Mouse (Mus musculus) heart, embryonic 12.5 days (tissue): ENCODE measurements around the gene Tdrd12. TPM values are rescaled to one million over a fixed set of nuclear protein-coding genes. Genes with fewer than 3 reads are reported as not detected.
"Not testable (repeated sequence)": the region's sequence is repeated elsewhere in the genome, so short reads cannot be mapped to it uniquely, and the experiment has no call there.

Experiments used
- ATAC-seq: fragments of 200-750 bp; cut with Nextera tagmentation; 2 replicates; pipeline ENCODE4 v1.8.0; 2017; ENCODE audit warnings: moderate TSS enrichment, moderate library complexity; ENCODE audit not compliant: insufficient number of reproducible peaks, low FRiP score
- H3K27ac ChIP-seq: fragments of 300-500 bp; sonication (generic); 2 replicates; pipeline ENCODE4 v1.5.1; 2016; ENCODE audit warnings: mild to moderate bottlenecking, moderate library complexity; ENCODE audit not compliant: poor library complexity, severe bottlenecking
- H3K27me3 ChIP-seq: fragments of 300-500 bp; sonication (generic); replicated peaks from 2 replicates; pipeline ENCODE4 v1.6.1; 2016; ENCODE audit warnings: mild to moderate bottlenecking, moderate library complexity
- H3K36me3 ChIP-seq: fragments of 300-500 bp; sonication (generic); 2 replicates; pipeline ENCODE4 v1.6.1; 2016; ENCODE audit warnings: mild to moderate bottlenecking, moderate library complexity
- H3K4me1 ChIP-seq: fragments of 300-500 bp; sonication (generic); replicated peaks from 2 replicates; pipeline ENCODE4 v1.6.1; 2016; ENCODE audit warnings: mild to moderate bottlenecking
- H3K4me2 ChIP-seq: fragments of 300-500 bp; sonication (generic); 2 replicates; pipeline ENCODE4 v1.6.1; 2016; ENCODE audit warnings: mild to moderate bottlenecking, moderate library complexity
- H3K4me3 ChIP-seq: fragments of 300-500 bp; sonication (generic); 2 replicates; pipeline ENCODE4 v1.5.1; 2016; ENCODE audit warnings: mild to moderate bottlenecking
- H3K9ac ChIP-seq: fragments of 300-500 bp; sonication (generic); 2 replicates; pipeline ENCODE4 v1.6.1; 2016; ENCODE audit warnings: mild to moderate bottlenecking, moderate library complexity
- H3K9me3 ChIP-seq: fragments of 300-500 bp; sonication (generic); replicated peaks from 2 replicates; pipeline ENCODE4 v1.6.1; 2016; ENCODE audit warnings: mild to moderate bottlenecking, moderate library complexity
- WGBS: fragments of 180-500 bp; shearing (Covaris S2); methylation state at CpG from one replicate; pipeline ENCODE4 v1.1.7; 2016; 5-methylcytosine and 5-hydroxymethylcytosine counted together
- polyA plus RNA-seq: library from polyadenylated mRNA; unstranded; fragments of >200 nt; fragmentation: Nextera tagmentation; extraction: Ambion mirVana; gene quantifications from 2 replicates; pipeline ENCODE4 v1.2.1, GENCODE M21; 2016

Gene Tdrd12
- polyA plus RNA-seq, 1 experiment from 2014 or later = 0.82 TPM

- WGBS = 83% methylated on average over 4 of the region's 4 CpGs
- ATAC-seq, H3K9ac ChIP-seq, H3K4me2 ChIP-seq, H3K9me3 ChIP-seq, H3K27me3 ChIP-seq, H3K4me3 ChIP-seq, H3K4me1 ChIP-seq, H3K27ac ChIP-seq, H3K36me3 ChIP-seq: not testable (repeated sequence)
These were observed 32.2 kb upstream of the Tdrd12 start for GRCm38 (mm10) chr7:35569724-35570123.

GRCm38 (mm10) chr7:35565965-35566364, 28.4 kb upstream of the Tdrd12 start:
- H3K4me1 ChIP-seq, H3K4me3 ChIP-seq, H3K27ac ChIP-seq, H3K4me2 ChIP-seq, H3K27me3 ChIP-seq, H3K36me3 ChIP-seq, H3K9me3 ChIP-seq, ATAC-seq, H3K9ac ChIP-seq: not testable (repeated sequence)
- 79% methylated on average over 13 of the region's 13 CpGs for WGBS

- not testable (repeated sequence) for H3K27me3 ChIP-seq, H3K9me3 ChIP-seq, ATAC-seq, H3K36me3 ChIP-seq, H3K4me3 ChIP-seq, H3K4me2 ChIP-seq, H3K9ac ChIP-seq, H3K4me1 ChIP-seq, H3K27ac ChIP-seq
- WGBS = 77% methylated on average over 10 of the region's 10 CpGs
These were observed 27.3 kb upstream of the Tdrd12 start for GRCm38 (mm10) chr7:35564872-35565271.

GRCm38 (mm10) chr7:35564067-35564865, 26.7 kb upstream of the Tdrd12 start:
- no peak overlapping the region for H3K9ac ChIP-seq
- H3K4me3 ChIP-seq = no peak overlapping the region
- no peaks in the 10 kb centered on the region for H3K4me1 ChIP-seq
- no peaks in the 10 kb centered on the region for H3K9me3 ChIP-seq
- ATAC-seq = no peak
- no peaks in the 10 kb centered on the region for H3K27me3 ChIP-seq
- H3K36me3 ChIP-seq = no peaks in the 10 kb centered on the region
- no peak overlapping the region for H3K4me2 ChIP-seq
- H3K27ac ChIP-seq = no peak overlapping the region
- WGBS = 84% methylated on average over 2 of the region's 2 CpGs

GRCm38 (mm10) chr7:35563071-35563470, 25.5 kb upstream of the Tdrd12 start:
- Histone ChIP-seq H3K4me2 (no peak overlapping the region), H3K9ac (no peak overlapping the region), H3K27ac (no peak overlapping the region), H3K4me1 (0 out of 2 replicates have a peak, but pooled peaks cover under 1% of the 10 kb centered on the region), H3K27me3 (no peaks in the 10 kb centered on the region), H3K36me3 (no peaks in the 10 kb centered on the region), H3K4me3 (no peak overlapping the region), H3K9me3 (no peaks in the 10 kb centered on the region)
- WGBS = 57% methylated on average over 11 of the region's 11 CpGs
- no peak for ATAC-seq

GRCm38 (mm10) chr7:35559838-35560237, 22.3 kb upstream of the Tdrd12 start:
- Histone ChIP-seq H3K27ac (no peak overlapping the region), H3K9ac (no peak overlapping the region), H3K27me3 (no peaks in the 10 kb centered on the region), H3K9me3 (no peaks in the 10 kb centered on the region), H3K36me3 (no peaks in the 10 kb centered on the region), H3K4me3 (no peak overlapping the region), H3K4me1 (peaks cover 15% of the 10 kb centered on the region), H3K4me2 (no peak overlapping the region)
- ATAC-seq = no peak
- 87% methylated on average over 3 of the region's 3 CpGs for WGBS

GRCm38 (mm10) chr7:35558681-35559080, 21.1 kb upstream of the Tdrd12 start:
- no peaks in the 10 kb centered on the region for H3K9me3 ChIP-seq
- H3K4me1 ChIP-seq = peaks cover 22% of the 10 kb centered on the region
- WGBS = 44% methylated on average over 2 of the region's 2 CpGs
- ATAC-seq = no peak
- no peaks in the 10 kb centered on the region for H3K27me3 ChIP-seq
- H3K4me2 ChIP-seq = no peak overlapping the region
- H3K9ac ChIP-seq = no peak overlapping the region
- no peaks in the 10 kb centered on the region for H3K36me3 ChIP-seq
- no peak overlapping the region for H3K27ac ChIP-seq
- H3K4me3 ChIP-seq = no peak overlapping the region

- Histone ChIP-seq H3K9me3 (no peaks in the 10 kb centered on the region), H3K9ac (no peak overlapping the region), H3K4me3 (no peak overlapping the region), H3K4me1 (peaks cover 22% of the 10 kb centered on the region), H3K4me2 (no peak overlapping the region), H3K36me3 (no peaks in the 10 kb centered on the region), H3K27me3 (no peaks in the 10 kb centered on the region), H3K27ac (no peak overlapping the region)
- 53% methylated on average over 3 of the region's 3 CpGs for WGBS
- ATAC-seq = no peak
These were observed 20.0 kb upstream of the Tdrd12 start for GRCm38 (mm10) chr7:35557577-35557976.

GRCm38 (mm10) chr7:35556905-35557304, 19.4 kb upstream of the Tdrd12 start:
- Histone ChIP-seq H3K4me3 (no peak overlapping the region), H3K9ac (no peak overlapping the region), H3K4me1 (peaks cover 22% of the 10 kb centered on the region), H3K4me2 (no peak overlapping the region), H3K27ac (no peak overlapping the region), H3K27me3 (no peaks in the 10 kb centered on the region), H3K9me3 (no peaks in the 10 kb centered on the region), H3K36me3 (no peaks in the 10 kb centered on the region)
- WGBS = 80% methylated on average over 5 of the region's 5 CpGs
- no peak for ATAC-seq

- peak within 1 kb of the TSS; percentile 92 for H3K9ac ChIP-seq
- H3K4me1 ChIP-seq = peaks cover 22% of the 10 kb centered on the region
- peaks cover 7% of the 10 kb centered on the region for H3K36me3 ChIP-seq
These were observed 18.7 kb upstream of the Tdrd12 start, which contains the start of gene Nudt19 for GRCm38 (mm10) chr7:35556205-35556603. TSS of gene Nudt19 (minus strand) at chr7:35556304.

GRCm38 (mm10) chr7:35555224-35556204, 18.0 kb upstream of the Tdrd12 start:
- H3K27me3 ChIP-seq = no peaks in the 10 kb centered on the region
- peak overlapping the region; percentile 92 for H3K9ac ChIP-seq
- peaks cover 22% of the 10 kb centered on the region for H3K4me1 ChIP-seq
- peaks cover 14% of the 10 kb centered on the region for H3K36me3 ChIP-seq
- ATAC-seq = peak; percentile 90
- H3K27ac ChIP-seq = peak overlapping the region; percentile 99
- peak overlapping the region; percentile 83 for H3K4me3 ChIP-seq
- WGBS = under 1% methylated on average over 93 of the region's 93 CpGs
- H3K4me2 ChIP-seq = peak overlapping the region; percentile 80
- no peaks in the 10 kb centered on the region for H3K9me3 ChIP-seq

More at GRCm38 (mm10) chr7:35556205-35556603, 18.7 kb upstream of the Tdrd12 start, which contains the start of gene Nudt19:
- no peak for ATAC-seq
- H3K9me3 ChIP-seq = no peaks in the 10 kb centered on the region
- H3K27me3 ChIP-seq = no peaks in the 10 kb centered on the region
- WGBS = 57% methylated on average over 4 of the region's 4 CpGs
- peak within 1 kb of the TSS; percentile 83 for H3K4me3 ChIP-seq
- H3K27ac ChIP-seq = peak within 1 kb of the TSS; percentile 99
- H3K4me2 ChIP-seq = peak within 1 kb of the TSS; percentile 80
